Mouse (Mus musculus): ENCODE data around the gene Maml3.

Maml3 gene

GRCm38 (mm10) chr3:52090230-52090873, 14.5 kb downstream of the Maml3 start:
- DNase-seq: no peak

GRCm38 (mm10) chr3:52088458-52089341, 16.2 kb downstream of the Maml3 start:
- DNase-seq: peak; percentile 99

DNA sequence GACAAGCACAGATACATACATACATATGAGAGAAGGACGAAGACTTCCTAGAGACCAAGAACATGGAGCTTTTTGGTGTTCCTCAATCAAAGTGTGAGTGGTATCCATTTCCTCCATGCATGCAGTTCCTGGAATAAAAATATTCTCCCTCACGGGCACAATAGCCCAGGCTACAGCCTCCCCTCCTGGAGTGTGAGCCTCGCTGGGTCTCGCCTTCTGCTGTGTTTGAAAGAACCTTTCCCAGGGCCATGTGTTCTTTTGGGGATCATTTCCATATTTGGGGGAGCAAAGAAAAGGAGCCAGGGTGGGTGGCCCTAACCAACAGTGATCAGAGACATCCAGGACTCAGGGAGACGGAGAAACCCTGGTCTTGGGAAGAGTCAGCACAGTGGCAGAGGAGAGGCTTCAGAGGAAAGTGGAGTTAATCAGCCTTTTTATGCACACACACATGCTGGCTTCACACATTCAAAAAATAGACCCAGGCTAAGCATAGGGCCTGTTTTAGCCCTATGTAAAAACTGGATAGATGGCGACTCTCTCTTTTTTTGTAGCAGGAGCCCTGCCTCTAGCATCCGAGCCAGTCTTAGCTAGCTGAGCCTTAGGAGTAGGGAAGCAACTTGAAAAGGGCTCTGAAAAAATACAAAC, 17.1 kb downstream of the Maml3 start:
- no peak for DNase-seq

DNA sequence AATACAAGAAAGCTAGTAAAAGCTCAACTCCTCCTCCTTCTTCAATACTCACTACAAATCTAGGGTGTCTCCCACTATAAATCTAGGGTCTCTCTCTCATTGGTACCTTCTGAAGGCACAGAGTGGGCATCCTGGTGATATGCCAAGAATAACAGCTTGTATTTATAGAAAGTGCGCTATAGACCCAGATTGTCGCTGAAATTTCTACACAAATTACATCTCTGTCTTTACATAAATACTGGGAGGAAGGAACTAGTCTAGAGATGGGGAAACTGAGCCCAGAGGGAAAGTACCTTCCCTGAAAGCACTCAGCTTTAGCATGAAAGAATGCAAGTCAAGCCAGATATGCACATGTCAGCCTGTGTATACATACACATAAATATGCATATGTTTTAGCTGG, 26.1 kb downstream of the Maml3 start:
- DNase-seq: no peak

- no peak for DNase-seq
Observed at GRCm38 (mm10) chr3:52073959-52074358, 30.9 kb downstream of the Maml3 start.

GRCm38 (mm10) chr3:52071996-52072395, 32.9 kb downstream of the Maml3 start:
- no peak for DNase-seq

DNA sequence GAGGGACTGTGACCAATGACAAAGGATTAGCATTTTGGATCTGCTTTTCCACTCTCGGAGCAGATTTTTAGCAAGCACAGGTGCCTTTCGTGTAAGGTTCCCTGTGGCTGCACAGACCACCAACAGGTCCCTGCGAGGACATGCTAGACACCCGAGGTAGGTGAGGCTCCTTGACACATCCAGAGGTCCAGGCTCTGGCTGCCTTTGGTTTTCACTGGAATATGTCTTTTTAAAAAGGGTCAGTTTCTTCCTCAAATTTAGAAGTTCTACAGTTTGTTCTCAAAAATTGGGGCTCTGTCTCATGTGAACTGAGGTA, 34.8 kb downstream of the Maml3 start:
- DNase-seq: no peak

- DNase-seq: peak; percentile 71 to 72
Observed at GRCm38 (mm10) chr3:52069304-52070162, 35.3 kb downstream of the Maml3 start.

GRCm38 (mm10) chr3:52068885-52069284, 36.0 kb downstream of the Maml3 start:
- DNase-seq: no peak

DNA sequence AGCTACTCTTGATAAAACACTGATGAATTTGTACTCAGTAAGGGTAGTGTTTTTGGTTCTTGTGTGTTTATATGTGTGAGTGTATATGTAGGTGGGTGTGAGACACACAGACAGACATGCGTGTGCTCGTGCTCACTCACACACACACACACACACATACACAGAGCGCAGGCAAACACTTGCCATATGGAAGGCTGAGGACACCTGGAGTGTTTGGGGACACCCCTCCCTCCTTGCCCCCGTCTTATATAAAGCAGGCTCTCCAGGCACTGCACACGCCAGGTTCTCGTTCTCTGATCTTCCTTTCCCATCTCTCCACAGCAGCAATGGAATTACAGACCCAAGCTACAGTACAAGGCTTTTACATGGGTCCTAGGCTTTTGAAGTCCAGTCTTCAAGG, 37.7 kb downstream of the Maml3 start:
- no peak for DNase-seq

DNA sequence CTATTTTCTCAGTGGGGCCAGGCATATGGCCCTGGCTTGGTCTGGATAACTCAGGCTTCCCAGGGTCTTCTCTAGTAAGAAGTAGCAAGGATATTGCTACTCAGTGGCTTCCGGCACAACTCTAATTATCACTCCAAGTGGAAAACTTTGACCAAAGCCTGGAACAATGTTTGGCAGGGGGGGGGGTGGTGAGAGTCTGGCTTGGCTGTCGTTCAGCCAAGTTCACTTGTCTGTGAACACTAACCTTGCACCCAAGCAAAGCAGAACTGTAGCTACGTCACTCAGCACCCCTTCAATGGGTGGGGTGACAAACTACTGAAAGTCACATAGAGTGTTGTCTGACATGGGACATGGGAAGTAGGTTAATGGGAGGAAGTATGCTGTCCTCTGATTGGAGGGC, 38.7 kb downstream of the Maml3 start:
- DNase-seq: no peak

- DNase-seq: no peak
Observed at GRCm38 (mm10) chr3:52063261-52063655, 41.6 kb downstream of the Maml3 start.

DNA sequence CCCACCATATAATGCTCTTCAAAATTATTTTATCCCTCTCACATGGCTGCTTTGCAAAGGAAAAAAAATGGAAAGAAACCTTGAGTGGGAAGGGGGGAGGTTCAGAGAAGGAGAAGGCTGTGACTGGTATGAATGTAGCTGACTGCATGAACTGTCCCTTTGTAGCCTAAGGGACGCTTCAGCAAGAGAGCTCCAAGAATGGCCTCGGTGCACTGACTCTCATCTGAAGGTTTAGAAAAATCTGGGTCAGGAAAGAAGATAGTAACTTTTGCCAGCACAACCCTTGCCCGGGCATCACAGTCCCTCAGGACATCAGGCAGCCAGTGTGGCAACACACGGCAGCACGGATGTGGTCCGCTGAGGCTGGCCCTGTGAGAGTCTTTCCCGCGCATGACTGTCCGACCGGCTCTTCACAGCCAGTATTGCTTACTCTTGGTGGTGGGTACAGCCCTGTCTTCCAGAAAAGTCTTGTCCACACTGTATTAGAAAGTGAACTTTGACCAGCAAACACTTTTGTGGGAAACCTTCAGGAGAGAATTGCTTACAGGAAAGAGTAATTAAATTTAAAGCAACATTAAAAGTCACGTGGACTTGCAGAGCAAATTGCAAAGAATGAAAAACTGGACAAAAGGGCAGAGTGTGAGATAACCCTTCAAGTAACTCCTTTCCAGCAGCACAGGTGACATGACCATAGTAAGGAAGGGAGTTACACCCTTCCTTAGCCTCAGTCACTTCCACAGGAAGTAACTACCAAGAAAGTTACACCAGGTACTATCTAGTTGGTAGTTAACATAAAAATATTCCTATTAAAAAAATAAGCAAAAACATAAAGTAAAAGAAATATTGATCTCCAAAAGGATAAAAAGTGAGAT, 42.3 kb downstream of the Maml3 start:
- DNase-seq: peak in 1 of 2 experiments; percentile 31

- DNase-seq: peak; percentile 37 to 38
Observed at GRCm38 (mm10) chr3:52061472-52062388, 43.1 kb downstream of the Maml3 start.

DNA sequence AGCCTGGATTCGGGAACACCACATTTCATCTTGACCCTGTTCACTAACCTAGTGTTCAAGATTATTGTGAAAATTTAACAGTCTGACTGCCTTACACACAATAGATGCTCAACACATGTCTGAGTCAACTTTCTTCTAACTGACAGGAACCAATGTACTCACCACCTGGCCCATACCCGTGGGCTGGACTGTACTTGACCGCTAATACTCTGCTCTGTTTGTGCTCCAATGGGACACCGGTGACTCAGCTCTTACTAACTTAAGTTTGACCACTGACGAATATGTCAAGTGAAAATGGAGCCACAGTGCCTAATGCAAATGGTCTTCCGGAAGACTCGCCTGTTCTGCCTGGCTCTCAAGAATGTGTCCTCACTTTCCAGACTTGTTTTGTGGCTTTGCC, 44.0 kb downstream of the Maml3 start:
- no peak for DNase-seq

DNA sequence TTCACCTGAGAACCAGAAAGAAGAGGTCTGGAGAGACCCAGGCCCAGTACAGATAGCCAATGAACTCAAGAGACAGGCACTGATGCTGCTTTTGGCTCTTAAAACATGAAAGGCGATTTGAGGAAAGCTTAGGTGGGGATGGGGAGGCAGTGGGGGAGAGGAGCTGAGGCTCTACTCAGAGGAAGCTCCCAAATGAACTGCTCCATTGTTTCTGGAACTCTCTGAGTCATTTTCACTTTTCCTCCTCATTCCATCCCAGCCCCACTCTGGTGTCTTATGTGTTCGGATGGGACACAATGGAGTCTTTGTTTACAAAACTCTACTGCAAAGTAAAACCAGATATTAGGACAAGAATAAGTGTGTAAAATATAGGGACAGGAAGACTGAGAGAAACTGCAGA, 53.1 kb downstream of the Maml3 start:
- no peak for DNase-seq

DNA sequence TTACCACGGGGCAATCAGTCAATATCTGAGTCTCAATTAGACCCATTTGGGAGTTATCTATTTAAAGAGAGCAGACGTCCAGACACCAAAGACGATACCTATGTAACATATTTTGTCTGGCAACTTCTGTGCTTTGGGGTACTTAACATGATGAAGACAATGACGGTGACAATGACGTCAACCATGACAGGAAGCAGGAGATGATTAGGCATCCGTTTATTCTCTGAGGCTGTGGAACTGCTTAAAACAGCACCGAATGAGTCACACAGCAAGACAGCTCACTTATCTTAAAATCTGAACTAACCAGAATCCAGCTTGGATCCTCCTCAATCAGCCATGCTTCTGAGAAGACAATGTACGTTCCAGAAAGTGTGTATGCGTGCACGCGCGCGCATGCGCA, 56.8 kb downstream of the Maml3 start:
- DNase-seq: no peak

DNA sequence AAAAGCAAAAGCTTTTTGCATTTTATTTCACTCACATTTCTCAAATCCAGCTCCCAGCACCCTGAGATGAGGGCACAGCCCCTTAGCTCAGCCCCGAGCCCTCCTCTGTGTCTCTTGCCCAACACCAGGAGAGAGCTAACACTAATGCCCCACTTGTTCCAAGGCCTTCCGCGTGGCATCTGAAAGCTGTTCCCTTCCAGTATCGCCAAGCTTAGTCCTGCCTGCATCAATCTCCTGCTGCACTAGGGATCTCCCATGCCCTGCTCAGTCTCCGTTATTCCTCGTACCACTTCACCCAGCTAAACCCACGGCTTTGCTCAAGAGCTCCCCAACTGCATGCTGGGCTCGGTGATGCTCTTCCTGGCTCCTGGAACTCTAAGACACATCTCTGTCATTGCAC, 57.3 kb downstream of the Maml3 start:
- DNase-seq: peak in 1 of 2 experiments; percentile 22

- DNase-seq: peak; percentile 92 to 94
Observed at GRCm38 (mm10) chr3:52046895-52047372, 57.9 kb downstream of the Maml3 start.

DNA sequence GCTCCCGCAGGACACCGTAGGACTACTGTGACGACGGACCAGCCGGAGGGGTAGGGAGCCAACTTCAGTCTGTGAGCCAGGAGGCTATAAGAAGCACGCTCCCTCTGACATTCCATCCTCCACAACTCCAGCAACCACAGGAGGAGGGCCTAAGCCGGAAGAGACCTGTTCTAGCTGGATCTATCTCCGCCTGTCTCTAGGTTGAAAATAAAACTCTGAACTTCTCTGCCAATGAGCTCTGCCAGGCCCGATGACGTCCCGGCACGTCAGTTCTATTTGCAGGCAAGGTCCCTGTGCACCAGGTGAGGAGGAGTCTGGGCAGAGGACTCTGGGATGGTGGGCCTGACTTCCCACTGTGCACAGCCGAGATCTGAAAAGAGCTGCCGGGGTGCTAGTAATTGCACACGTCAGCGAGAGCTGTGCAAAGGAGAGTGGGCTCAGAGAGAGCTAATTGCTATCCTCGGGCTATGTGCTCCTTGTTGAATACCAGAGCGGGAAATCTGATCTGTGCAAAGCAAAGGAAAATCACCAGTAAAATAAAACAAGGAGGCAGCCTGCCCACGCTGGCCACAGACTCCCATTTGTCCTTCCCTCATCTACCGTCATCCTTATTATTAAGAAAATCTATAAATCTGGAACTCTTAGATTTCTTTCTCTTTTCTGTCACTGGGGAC, 58.7 kb downstream of the Maml3 start:
- peak; percentile 83 to 91 for DNase-seq

All from cerebellum, adult 18-20 months (tissue).